Mouse (Mus musculus): Measurements from ENCODE around the gene Ptprm.
A peak's percentile ranks its signal among the peaks of the same experiment; 100 is the strongest.

The Ptprm gene

DNA sequence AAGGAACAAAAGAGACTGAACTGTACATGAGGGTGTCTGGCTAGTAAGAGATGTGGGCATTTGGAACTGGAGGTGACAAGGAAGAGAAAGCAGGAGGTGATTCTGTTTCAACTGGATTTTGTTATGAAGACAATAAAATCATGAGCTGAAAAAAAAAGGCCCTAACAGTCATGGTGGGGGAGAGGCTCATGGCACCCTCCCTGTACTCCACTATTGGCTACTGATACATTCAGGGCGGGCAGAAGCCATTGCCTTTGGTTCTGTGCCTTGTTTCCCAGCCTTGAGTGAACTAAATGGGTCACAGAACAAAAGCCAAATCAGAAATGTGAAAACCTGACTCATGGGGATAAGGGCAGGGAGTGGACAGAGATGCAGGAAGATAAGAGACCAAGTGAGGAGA is 575.2 kb downstream of the Ptprm start:
- no peak for DNase-seq (ENCODE audit: low spot score in 2 of 2)

DNA sequence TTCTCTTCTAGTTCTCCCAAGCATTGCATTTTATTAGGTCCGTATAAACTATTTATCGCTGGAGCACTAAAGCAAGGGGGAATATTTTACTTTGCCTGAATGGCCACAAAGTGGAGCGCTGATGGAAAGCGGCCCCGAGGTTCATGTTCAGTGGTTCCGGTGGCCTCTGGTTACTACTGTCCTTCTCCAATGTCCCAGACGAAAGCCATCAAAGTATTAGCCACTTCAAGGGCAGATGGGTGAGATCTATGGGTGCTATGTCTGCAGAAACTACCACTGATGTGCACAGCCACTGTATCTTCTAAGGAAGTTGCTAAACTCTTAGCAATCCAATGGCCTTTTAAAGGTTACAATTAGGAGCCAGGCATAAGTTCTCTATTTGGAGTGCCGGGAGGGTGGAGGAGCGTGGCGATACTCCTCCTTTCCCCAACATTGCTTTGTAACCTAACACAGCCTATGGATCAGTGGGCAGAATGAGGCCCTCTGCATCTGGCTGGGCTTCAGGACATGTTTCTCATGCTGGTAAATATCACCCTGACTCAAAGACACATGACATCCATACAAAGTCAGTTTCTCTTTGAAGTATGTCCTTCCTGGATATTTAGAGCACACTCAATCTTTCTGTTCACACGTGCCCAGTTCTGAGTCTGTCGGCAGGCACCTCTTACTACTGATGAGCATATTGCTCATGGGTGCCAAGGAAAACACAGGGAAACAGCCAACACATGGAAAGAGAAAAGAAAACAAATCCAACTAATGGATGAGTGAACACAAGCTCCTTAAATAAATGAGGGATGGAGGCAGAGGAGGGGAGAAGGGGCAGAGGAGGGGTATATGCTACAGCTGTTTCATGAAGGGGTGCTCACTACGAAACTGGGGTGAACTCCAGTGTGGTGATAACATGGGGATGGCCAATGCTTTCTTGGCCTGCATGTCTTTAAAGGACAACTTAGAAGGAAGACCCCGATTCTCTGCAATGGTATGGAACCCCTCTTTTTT is 584.6 kb downstream of the Ptprm start:
- no peak for DNase-seq (ENCODE audit: low spot score in 2 of 2)

DNA sequence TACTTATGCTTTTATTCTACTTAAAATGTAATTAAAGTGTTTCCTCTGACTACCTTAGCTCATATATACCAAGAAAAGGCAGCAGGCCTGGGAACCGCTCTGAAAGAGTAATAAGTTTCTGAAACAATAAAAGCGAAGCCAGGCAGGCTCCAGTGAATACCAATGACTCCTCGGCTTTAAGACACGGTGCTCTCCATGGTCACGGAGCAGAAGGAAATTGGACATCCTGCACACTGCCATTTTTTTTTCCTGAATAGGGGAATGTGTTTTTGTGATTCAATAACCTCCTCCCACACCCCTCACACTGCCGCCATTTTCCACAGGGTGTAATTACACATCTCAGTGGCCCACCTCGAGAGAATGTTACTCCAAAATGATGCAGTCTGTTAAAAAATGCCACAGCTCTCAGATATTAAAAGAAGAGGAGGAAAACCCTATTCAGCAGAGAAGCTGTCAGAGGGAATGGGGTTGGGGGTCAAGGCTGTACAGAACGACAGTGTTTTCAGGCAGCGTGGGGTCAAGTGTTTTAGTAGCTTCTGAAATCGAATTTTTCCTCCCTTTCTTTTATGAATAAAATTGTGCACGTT is 585.5 kb downstream of the Ptprm start:
- DNase-seq (ENCODE audit: low spot score in 2 of 2) = no peak

DNA sequence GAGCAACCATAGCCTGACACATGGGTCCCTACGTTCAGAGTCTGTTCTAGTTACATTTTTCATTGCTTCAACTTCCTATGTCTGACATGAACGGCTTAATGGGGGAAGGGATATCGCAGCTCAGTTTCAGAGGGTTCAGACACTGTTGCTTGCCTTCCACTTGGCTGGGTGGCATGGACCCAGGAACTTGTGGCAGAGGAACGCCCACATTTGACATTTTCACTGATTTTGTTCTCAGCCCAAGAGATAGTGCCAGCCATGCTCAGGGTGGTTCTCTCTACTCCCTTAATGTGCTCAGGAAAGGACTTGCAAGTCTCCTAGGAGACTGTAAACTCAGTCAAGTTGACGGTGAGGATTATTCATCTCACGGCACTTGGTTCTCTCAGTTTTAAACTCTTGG is 588.1 kb downstream of the Ptprm start:
- DNase-seq (ENCODE audit: low spot score in 2 of 2) = no peak

DNA sequence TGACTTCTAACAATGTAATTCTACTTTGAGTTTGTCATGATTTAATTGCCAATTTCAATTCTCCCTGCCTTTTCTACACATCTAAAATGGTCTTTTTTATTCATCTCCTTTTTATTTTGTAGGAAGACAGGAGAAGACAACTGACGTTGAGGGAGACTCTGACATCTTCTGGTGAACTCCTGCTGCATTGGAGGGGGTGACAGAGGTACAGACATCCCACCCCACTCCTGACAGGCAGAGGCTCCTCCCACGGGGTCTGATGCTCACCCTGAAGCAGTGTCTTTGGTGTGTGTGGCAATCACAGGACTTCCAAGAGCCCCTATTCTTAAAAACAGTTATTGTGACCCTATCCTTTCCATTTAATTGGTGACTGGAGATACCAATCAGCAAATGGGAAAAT is 589.8 kb downstream of the Ptprm start:
- DNase-seq (ENCODE audit: low spot score in 2 of 2) = no peak

DNA sequence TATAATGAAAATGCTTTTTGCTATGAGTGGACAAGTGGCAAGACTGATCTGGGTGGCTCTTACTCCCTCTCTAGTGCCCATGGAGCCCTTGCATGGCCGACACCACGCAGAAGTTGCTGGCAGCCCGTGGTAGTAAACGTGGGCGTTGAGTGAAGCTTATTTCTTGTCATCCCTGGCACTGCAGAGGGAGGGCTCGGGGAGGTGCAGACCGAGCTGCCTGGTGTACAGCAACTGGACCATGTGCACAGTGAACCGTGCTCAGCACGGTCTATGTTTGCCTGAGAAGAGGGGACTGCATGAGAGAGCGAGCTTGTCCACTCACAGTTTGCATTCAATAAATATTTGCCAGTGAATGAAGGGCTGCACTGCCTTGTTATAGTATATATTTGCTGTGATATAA is 591.5 kb downstream of the Ptprm start:
- DNase-seq (ENCODE audit: low spot score in 2 of 2) = no peak

DNA sequence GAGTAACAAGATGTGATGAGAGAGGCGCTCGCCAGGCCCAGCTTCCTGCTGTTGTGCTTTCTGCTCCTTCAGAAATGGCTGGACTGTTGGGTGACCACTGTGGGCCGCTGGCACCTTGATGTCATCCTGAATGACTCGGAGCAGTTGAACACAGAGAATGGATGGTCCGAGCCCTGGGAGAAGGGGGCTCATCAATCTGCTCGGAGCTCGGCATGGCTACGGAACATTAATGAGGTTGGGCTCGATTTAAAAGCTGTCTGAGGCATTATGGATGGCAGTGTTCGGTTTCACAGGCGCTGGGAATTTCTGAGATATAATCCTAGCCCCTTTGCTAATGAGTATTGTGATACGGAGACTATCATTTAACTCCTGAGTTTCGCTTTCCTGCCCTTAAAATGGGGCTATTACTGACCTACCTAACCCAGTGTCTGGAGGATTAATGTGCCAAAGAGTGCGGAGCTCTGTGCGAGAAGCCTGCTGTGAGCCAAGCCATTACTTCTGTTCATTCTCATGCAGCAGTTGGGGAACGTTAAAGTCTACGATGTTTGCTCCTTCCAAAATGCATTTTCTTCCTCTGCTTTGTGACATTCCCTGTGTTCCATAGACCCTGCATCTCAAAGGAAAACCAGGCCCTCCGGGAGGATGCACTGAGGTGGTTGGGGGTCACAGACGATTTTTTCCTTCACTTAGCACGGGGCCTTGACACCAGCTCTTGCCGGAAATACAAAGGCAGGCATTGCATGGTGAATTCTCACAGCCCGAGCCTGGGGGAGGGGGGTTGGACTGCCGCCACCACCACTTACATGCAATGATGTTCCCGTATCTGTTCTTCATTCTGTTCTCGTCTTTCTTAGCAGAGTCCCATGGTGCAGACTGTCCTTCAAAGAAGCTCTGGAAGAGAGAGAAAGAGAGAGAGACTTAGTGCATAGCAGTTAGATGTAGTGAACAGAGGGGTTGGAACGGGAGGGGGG is 592.6 kb downstream of the Ptprm start:
- no peak for DNase-seq (ENCODE audit: low spot score in 2 of 2)

DNA sequence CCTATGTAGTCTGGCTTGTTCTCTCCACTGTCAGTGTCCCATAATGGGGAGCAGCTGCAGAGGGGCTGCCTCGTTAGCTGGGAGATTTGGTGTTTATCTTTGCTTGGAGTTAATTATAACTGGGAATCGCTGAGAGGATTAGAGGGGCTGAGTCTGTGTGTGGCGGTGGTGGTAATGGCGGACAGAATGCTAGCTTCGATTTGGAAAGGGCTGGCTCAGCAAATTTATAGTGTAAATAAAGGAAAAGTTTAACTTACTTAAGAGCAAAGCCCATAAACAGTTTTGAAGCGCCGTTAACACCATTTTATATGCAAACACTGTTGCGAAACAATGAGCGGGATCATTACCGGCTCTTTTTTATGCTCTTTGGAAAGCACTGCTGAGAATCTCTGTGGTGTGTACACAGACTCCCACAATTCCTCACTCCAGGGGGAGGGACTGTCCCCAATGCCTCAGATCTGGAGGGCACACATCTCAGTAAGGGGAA is 597.2 kb downstream of the Ptprm start:
- DNase-seq (ENCODE audit: low spot score in 2 of 2) = no peak

DNA sequence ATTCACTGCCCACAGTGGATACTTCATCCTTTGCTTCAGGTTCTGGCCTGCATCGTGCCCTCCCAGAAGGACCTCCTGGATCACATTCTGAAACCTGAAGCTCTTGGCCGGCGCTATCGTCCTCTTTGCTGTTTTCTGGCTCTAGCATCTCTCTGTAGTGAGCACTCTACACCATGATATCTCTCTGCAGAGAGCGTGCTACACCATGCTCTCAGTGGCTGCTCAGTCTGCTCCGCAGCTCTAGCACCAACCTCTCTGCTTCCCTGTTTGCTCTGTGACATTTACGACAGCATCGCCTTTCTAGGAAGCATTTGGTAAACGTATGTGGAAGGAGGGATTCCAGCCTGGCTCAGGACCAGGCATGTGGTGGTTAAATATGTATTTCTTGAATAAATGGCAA is 597.8 kb downstream of the Ptprm start:
- no peak for DNase-seq (ENCODE audit: low spot score in 2 of 2)

DNA sequence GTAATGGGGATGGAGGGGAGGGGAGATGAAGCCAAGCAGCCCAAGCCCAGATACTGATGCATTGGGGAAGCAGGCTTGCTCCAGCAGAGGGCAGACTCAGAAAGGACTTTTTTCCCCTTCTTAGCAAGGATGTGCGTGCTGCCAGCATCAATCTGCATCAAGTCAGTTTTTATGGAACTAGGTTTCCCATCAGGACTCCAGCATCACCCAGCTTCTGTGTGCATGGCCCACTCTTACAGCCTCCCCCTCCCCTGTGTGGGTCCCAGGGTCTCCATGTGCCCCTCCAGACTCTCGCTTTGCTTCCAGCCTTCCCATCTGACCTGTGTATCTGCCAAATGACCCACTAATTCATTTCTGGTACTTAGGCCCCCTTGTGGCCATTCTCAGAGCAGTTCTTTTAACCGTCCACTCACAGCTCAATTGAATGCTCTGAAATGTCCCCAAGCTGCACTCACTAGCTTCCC is 599.0 kb downstream of the Ptprm start:
- no peak for DNase-seq (ENCODE audit: low spot score in 2 of 2)

DNA sequence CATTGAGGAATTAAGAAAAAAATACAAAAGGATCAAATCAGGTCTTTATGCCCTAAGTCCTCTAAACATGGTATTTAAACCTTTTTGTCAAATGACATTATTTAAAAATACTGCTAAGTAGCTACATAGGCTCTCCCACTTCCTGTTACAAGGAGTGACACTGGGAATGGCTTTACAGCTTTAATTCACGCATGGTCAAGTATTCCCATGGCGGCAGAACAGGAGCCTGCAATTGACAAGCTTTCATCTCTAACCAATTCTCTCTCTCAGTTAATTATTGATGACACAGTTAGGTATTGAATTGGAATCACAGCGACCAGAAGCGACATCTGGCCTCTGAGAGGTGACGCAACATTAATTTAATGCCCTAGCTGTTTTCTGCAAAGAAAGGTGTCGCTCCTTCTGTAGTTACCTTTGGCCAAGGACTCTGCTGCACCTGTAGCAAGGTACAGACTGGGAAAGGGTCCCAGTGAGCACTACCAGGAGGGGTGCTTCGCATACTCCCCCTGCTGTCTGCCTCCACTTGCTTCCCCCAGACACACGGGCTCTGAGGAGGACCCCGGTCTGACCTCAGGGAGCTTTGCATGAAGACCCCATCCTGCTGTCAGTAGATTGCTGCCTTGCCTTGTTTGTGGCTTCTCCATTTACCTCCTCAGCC is 599.9 kb downstream of the Ptprm start:
- no peak for DNase-seq (ENCODE audit: low spot score in 2 of 2)

DNA sequence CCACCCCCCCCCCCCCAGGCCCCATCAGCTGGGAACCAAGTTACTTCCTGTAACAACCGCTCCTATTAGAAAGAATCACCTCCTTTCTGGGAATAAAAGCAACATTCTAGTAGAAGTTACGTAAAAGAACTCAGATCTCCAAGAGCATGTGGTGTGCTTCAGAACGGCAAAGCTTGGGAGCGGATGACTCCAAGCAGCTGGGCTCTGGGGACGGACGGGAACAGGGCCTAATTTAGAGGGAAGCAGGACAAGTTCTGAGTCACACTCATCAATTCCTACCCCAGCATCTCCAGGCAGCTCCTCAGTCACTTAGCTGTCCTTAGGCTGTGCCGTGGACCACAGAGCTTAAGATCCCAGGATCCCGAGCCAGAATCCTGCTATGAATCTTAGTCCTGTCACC is 602.5 kb downstream of the Ptprm start:
- peak in 1 of 2 experiments; percentile 17 for DNase-seq (ENCODE audit: low spot score in 2 of 2)

DNA sequence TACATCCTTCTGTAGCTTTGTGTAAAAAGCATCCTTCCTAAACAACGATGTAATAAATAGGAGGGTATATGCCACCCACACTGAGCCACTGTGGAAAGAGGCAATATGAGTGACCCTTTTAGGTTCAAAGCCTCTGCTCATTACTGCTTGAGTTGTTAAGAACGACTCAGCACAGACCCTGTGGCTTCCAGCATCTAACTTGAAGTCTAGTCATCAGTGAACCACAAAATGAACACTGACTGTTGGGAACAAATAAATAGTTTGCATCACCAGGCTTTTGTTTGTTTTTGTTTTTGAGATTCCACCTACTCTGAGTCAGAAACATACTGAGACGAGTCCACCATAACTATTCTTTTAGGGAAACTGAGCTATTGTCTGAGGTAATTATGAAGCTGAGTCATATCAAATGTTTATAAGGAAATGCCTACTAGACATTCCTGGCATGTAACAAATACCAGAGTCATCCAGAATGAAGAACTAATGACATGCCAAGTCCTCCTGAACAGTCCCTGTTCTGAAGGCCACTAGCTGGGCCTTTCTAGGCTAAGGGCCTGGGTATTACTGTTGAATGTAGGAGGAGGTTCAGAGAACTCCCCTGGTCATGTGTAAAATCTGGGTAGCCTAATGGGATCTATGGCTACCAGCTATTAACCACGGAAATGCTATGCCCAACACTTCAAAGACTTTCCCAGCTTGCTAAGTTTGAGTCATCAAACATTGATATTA is 603.6 kb downstream of the Ptprm start:
- no peak for DNase-seq (ENCODE audit: low spot score in 2 of 2)

DNA sequence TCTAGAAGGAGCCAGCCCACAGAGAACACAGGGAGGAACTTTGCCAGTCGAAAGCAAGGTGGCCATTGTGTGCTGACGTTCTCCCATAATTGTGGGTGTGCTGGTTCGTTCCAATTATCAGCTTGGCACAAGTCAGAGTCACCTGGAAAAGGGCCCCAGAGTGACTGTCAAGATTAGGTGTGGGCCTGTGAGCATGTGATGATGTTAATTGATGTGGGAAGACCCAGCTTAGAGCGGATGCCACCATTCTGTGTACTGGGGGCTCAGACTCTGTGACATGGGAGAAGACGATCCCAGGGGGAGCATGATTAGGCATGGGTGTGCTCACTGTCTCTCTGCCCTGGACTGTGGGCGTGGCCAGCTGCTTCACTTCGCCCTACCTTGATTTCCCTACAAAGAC is 604.3 kb downstream of the Ptprm start:
- DNase-seq (ENCODE audit: low spot score in 2 of 2) = no peak

DNA sequence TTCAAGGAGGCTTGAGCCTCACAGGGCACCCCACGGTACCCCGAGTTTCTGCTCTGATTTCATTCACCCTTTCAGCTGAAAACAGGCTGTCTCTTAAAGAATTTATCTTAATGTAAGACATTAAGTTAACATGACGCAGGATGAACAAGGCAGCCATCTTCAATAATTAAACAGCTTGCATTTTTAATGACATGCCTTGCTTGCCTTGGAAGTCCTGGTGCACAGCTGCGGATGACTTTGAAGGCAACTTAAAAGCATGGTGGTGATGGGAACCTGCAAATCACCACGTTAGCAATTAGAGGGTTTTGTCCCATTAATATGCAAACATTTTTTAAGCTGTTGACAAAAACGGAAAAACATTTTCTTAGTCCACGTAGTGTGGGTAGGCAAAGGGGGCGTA is 607.8 kb downstream of the Ptprm start:
- no peak for DNase-seq (ENCODE audit: low spot score in 2 of 2)

DNA sequence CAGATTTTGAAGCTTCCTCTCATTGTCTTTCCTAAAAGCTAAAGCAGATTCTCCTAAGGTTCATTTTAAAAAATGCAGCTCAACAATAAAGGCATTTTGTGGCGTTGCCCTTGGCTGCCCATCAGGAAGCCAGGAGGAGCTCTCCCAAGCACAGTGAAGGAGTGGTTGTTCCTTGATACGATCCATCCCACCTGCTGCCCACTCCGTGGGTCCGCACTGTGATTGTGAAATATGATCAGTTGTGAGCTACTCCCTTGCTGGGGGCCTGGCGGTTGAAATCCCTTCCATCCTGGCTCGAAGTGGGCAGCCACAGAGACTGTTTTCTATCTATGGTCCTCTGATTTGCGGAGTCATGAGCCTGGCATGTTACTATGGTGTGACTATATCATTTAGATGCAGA is 610.9 kb downstream of the Ptprm start:
- no peak for DNase-seq (ENCODE audit: low spot score in 2 of 2)

DNA sequence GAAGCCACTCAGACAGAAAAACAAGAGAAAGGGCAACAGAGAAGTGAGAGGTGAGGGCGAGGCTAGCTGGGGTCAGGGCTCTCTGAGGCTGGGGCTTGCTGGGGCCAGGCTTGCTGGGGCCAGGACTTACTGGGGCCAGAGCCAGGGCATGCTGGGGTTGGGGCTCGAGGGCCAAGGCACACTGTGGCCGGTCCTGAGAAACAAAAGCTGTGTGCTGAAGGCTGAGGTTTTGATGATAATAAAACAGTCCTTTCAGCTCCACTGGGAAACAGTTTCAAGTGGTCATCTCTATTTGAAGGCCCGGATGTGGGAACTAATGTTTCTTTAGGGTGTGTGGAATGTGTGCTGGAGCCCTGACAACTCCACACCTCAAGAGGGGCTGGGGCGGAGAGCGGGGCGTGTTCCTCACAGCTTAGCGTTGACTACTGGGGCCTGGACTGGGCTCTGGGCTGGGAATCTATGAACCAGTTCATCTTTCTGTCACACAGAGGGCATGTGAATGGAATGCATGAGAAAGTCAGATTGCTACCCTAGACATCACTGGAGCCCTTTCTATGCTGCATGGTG is 615.4 kb downstream of the Ptprm start:
- no peak for DNase-seq (ENCODE audit: low spot score in 2 of 2)

DNA sequence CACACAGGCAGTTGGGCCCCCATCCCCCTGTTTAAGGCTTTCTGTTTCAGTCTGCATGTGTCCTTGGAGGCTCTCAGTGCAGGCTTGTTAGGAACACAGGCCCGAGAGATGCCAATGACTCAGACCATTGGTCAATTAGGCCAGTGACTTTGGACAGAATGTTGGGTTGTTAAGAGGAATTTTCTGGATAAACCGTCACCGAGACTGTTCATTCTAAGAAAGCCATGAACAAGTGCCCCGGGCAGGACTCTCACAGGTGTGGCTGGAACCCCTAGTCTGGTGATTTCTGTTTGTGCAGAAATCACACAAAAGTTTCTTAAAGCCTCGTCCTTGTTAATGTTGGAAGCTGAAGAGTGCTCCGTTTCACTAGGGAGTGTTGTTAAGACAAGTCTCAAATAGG is 615.9 kb downstream of the Ptprm start:
- DNase-seq (ENCODE audit: low spot score in 2 of 2) = no peak

DNA sequence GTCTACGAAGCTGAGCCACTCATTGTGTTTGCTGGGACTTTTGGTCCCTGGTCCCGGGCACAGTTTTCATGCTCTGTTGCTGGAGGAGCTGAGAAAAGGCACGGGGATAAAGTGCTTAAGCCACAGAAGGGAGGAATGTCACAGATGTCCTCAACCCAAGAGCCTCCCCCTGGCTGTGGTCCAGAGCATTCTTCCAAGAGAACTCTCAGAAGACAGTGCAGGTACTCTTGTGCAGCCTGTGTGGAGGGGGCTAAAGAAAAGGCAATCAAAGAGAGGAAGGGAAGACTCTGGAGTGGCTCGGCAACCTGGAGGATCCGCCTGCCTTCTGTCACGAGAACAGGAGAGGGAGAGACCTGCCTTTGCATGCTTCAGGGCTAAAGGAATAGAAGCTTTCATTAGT is 617.8 kb downstream of the Ptprm start:
- DNase-seq (ENCODE audit: low spot score in 2 of 2) = no peak

DNA sequence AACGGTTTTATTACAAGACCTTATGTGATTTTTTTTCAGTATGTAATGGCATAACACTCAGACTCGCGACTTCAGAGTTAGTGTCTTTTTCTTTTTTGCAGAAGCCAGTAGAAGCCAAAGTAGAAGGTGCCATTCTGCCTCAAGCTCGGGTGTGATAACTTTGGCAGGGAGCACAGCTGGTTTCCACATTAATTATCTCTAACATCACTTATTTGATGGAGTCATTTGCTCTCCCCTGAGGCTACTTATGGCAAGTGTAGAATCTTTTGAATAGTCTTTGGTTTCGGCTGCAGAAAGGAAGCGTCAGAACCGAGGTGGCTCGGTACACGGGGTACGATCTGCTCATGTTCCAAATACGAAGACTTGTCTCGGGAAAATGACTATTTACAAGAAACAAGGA is 620.7 kb downstream of the Ptprm start:
- no peak for DNase-seq (ENCODE audit: low spot score in 2 of 2)

All from urinary bladder, postnatal 36 days (tissue).